9 mouse cellular contexts compared by ENCODE assay signal in genomic region chr5:67222440-67223390, GRCm38 (mm10). TPM values are rescaled to one million over a fixed set of nuclear protein-coding genes. Genes with fewer than 3 reads are reported as not detected.
DNase-seq lines count a peak whose midpoint lies in the region; ATAC-seq lines count a peak whose summit lies in the region.
"Had no signal": no experiment of that assay in that cellular context is flagged by ENCODE, and none has a peak within 500 bp of the region (broad histone marks: within the 10 kb centered on the region; RNA-seq: fewer than 3 reads in every experiment).

No protein-coding gene starts in this region.

- H3K27me3 ChIP-seq in liver, embryonic 11.5 days (replicated peaks; ENCODE audit: control insufficient read depth, insufficient read depth, low read length) = peaks cover 90% of the 10 kb centered on the region
- H3K27me3 ChIP-seq in embryonic facial prominence, embryonic 12.5 days = peaks cover 93% of the 10 kb centered on the region
- peaks cover 82% of the 10 kb centered on the region for H3K27me3 ChIP-seq in intestine, embryonic 15.5 days (replicated peaks)
- H3K27me3 ChIP-seq in midbrain, embryonic 16.5 days (ENCODE audit: control insufficient read depth, insufficient read depth, low read depth, low read length) = peaks cover 80% of the 10 kb centered on the region
- H3K27me3 ChIP-seq: CH12.LX had no signal

- intact Hi-C loops in gastrocnemius, postnatal 36 days (cut with DNase I) = no loop called here

- H3K4me2 ChIP-seq in liver, embryonic 11.5 days = peak overlapping the region; percentile 40
- H3K4me2 ChIP-seq in embryonic facial prominence, embryonic 12.5 days (replicated peaks) = peak overlapping the region; percentile 43
- H3K4me2 ChIP-seq in intestine, embryonic 15.5 days (replicated peaks) = peak overlapping the region; percentile 52
- peak overlapping the region; percentile 42 for H3K4me2 ChIP-seq in midbrain, embryonic 16.5 days (ENCODE audit: low read length)

- ATAC-seq in liver, embryonic 11.5 days (replicated peaks; ENCODE audit: low FRiP score) = no peak
- ATAC-seq in embryonic facial prominence, embryonic 12.5 days (ENCODE audit: insufficient number of reproducible peaks, insufficient read depth, low FRiP score, low TSS enrichment) = no peak
- peak; percentile 72 for ATAC-seq in intestine, embryonic 15.5 days
- ATAC-seq in midbrain, embryonic 16.5 days = no peak

- DNase-seq in liver, embryonic 11.5 days (ENCODE audit: low spot score) = peak; percentile 51
- DNase-seq in liver = no peak
- DNase-seq in gastrocnemius, postnatal 36 days = no peak
- no peak for DNase-seq in right cerebral cortex, adult 2 months (ENCODE audit: low spot score in 2 of 2)
- DNase-seq in layer of hippocampus, postnatal 36 days = no peak

- peak overlapping the region; percentile 13; the same call in 1 of the 2 replicates for H3K4me3 ChIP-seq in liver, embryonic 11.5 days (ENCODE audit: low read depth, low read length)
- H3K4me3 ChIP-seq in embryonic facial prominence, embryonic 12.5 days = peak overlapping the region; percentile 24; the same call in 1 of the 2 replicates
- H3K4me3 ChIP-seq in intestine, embryonic 15.5 days (replicated peaks) = peak overlapping the region; percentile 15; the same call in 1 of the 2 replicates
- peak overlapping the region; percentile 7; the same call in 1 of the 2 replicates for H3K4me3 ChIP-seq in midbrain, embryonic 16.5 days (ENCODE audit: low read depth, low read length)

- no peaks in the 10 kb centered on the region for H3K9me3 ChIP-seq in liver, embryonic 11.5 days (ENCODE audit: control insufficient read depth, low read length)
- 0 out of 2 replicates have a peak, but pooled peaks cover 3% of the 10 kb centered on the region for H3K9me3 ChIP-seq in embryonic facial prominence, embryonic 12.5 days
- H3K9me3 ChIP-seq in intestine, embryonic 15.5 days = no peaks in the 10 kb centered on the region
- H3K9me3 ChIP-seq in midbrain, embryonic 16.5 days (replicated peaks; ENCODE audit: control insufficient read depth, low read length, poor library complexity, severe bottlenecking) = no peaks in the 10 kb centered on the region

- 2% methylated on average over 44 of the region's 44 CpGs for whole genome bisulfite sequencing in liver, embryonic 11.5 days
- whole genome bisulfite sequencing in embryonic facial prominence, embryonic 12.5 days = under 1% methylated on average over 44 of the region's 44 CpGs
- 1% methylated on average over 44 of the region's 44 CpGs for WGBS in intestine, embryonic 15.5 days
- WGBS in midbrain, embryonic 16.5 days = under 1% methylated on average over 44 of the region's 44 CpGs

- H3K36me3 ChIP-seq in liver, embryonic 11.5 days (ENCODE audit: control insufficient read depth, insufficient read depth, low read length) = no peaks in the 10 kb centered on the region
- H3K36me3 ChIP-seq in embryonic facial prominence, embryonic 12.5 days = no peaks in the 10 kb centered on the region
- no peaks in the 10 kb centered on the region for H3K36me3 ChIP-seq in intestine, embryonic 15.5 days
- H3K36me3 ChIP-seq in midbrain, embryonic 16.5 days (ENCODE audit: control insufficient read depth, insufficient read depth, low read length) = no peaks in the 10 kb centered on the region

- no peak overlapping the region for H3K9ac ChIP-seq in liver, embryonic 11.5 days (ENCODE audit: low read depth, low read length)
- no peak overlapping the region for H3K9ac ChIP-seq in embryonic facial prominence, embryonic 12.5 days
- H3K9ac ChIP-seq in intestine, embryonic 15.5 days = no peak overlapping the region
- H3K9ac ChIP-seq in midbrain, embryonic 16.5 days (ENCODE audit: low read depth, low read length) = no peak overlapping the region

- no peak overlapping the region for H3K27ac ChIP-seq in liver, embryonic 11.5 days (ENCODE audit: low read depth, low read length)
- no peak overlapping the region for H3K27ac ChIP-seq in embryonic facial prominence, embryonic 12.5 days
- H3K27ac ChIP-seq in intestine, embryonic 15.5 days = peak overlapping the region; percentile 62; the same call in 1 of the 2 replicates
- H3K27ac ChIP-seq in midbrain, embryonic 16.5 days (ENCODE audit: low read length) = no peak overlapping the region

- no peaks in the 10 kb centered on the region for H3K4me1 ChIP-seq in liver, embryonic 11.5 days (replicated peaks; ENCODE audit: control insufficient read depth, insufficient read depth, low read length)
- peaks cover 9% of the 10 kb centered on the region; the same call in 1 of the 2 replicates for H3K4me1 ChIP-seq in embryonic facial prominence, embryonic 12.5 days
- H3K4me1 ChIP-seq in intestine, embryonic 15.5 days (replicated peaks) = peaks cover 6% of the 10 kb centered on the region
- 0 out of 2 replicates have a peak, but pooled peaks cover 2% of the 10 kb centered on the region for H3K4me1 ChIP-seq in midbrain, embryonic 16.5 days (ENCODE audit: control insufficient read depth, insufficient read depth, low read length)

RNA-seq across cellular contexts. Expression of gene Tmem33, which starts 37.6 kb away (rescaled TPM):
- 122 and 138 TPM in 2 replicates for polyA plus RNA-seq in liver, embryonic 11.5 days (2014; fragmentation: Nextera tagmentation; extraction: Ambion mirVana)
- 81.0 and 81.7 TPM in 2 replicates for polyA plus RNA-seq in embryonic facial prominence, embryonic 12.5 days (2016; fragmentation: Nextera tagmentation; extraction: Ambion mirVana)
- 115 and 116 TPM in 2 replicates for polyA plus RNA-seq in intestine, embryonic 15.5 days (2015; fragmentation: Nextera tagmentation; extraction: Ambion mirVana)
- polyA plus RNA-seq in midbrain, embryonic 16.5 days (2015; fragmentation: Nextera tagmentation; extraction: Ambion mirVana) = 67.5 and 77.0 TPM in 2 replicates
- 10 to 100 TPM; 23.4 to 26.8 TPM for total RNA-seq in gastrocnemius, postnatal 36 days (2021)
- 100 to 1,000 TPM; 100 to 104 TPM for total RNA-seq in layer of hippocampus, postnatal 36 days (2021)
